Mouse (Mus musculus): Measurements from ENCODE around the gene Gadd45a.
"Not testable (repeated sequence)": the region's sequence is repeated elsewhere in the genome, so short reads cannot be mapped to it uniquely, and the experiment has no call there.

Gene Gadd45a

GRCm38 (mm10) chr6:67048052-67048691, 10.9 kb upstream of the Gadd45a start:
- DNase-seq: no peak

- no peak for DNase-seq
Measured at GRCm38 (mm10) chr6:67046937-67047336, 9.7 kb upstream of the Gadd45a start.

- DNase-seq: no peak
Measured at GRCm38 (mm10) chr6:67045424-67045823, 8.2 kb upstream of the Gadd45a start.

- DNase-seq: no peak
Measured at GRCm38 (mm10) chr6:67040904-67041410, 3.7 kb upstream of the Gadd45a start.

- DNase-seq: no peak
Measured at GRCm38 (mm10) chr6:67038964-67039363, 1.7 kb upstream of the Gadd45a start.

GRCm38 (mm10) chr6:67036356-67036811, 873 bp downstream of the Gadd45a start:
- peak; percentile 89 to 90 for DNase-seq

GRCm38 (mm10) chr6:67035388-67036299, 1.6 kb downstream of the Gadd45a start:
- DNase-seq: peak in 1 of 2 experiments; percentile 36

GRCm38 (mm10) chr6:67034331-67035130, 2.7 kb downstream of the Gadd45a start:
- DNase-seq: no peak

GRCm38 (mm10) chr6:67033604-67034003, 3.7 kb downstream of the Gadd45a start:
- DNase-seq: no peak

- DNase-seq: not testable (repeated sequence)
Measured at GRCm38 (mm10) chr6:67032972-67033371, 4.3 kb downstream of the Gadd45a start.

- not testable (repeated sequence) for DNase-seq
Measured at GRCm38 (mm10) chr6:67032551-67032950, 4.7 kb downstream of the Gadd45a start.

- no peak for DNase-seq
Measured at GRCm38 (mm10) chr6:67030846-67031245, 6.4 kb downstream of the Gadd45a start.

GRCm38 (mm10) chr6:67030416-67030815, 6.8 kb downstream of the Gadd45a start:
- no peak for DNase-seq

GRCm38 (mm10) chr6:67029987-67030386, 7.3 kb downstream of the Gadd45a start:
- DNase-seq: no peak

- no peak for DNase-seq
Measured at GRCm38 (mm10) chr6:67029312-67029950, 7.8 kb downstream of the Gadd45a start.

- no peak for DNase-seq
Measured at GRCm38 (mm10) chr6:67027438-67028142, 9.7 kb downstream of the Gadd45a start.

- DNase-seq: no peak
Measured at GRCm38 (mm10) chr6:67026661-67027060, 10.6 kb downstream of the Gadd45a start.

GRCm38 (mm10) chr6:67023729-67024128, 13.5 kb downstream of the Gadd45a start:
- no peak for DNase-seq

- no peak for DNase-seq
Measured at GRCm38 (mm10) chr6:67021308-67021707, 15.9 kb downstream of the Gadd45a start.

GRCm38 (mm10) chr6:67019001-67019400, 18.3 kb downstream of the Gadd45a start:
- DNase-seq: not testable (repeated sequence)

GRCm38 (mm10) chr6:67018365-67018764, 18.9 kb downstream of the Gadd45a start:
- no peak for DNase-seq
